Mouse (Mus musculus) lung, embryonic 15.5 days (tissue): ENCODE results near the gene Atp1a1. TPM values are rescaled to one million over a fixed set of nuclear protein-coding genes. Genes with fewer than 3 reads are reported as not detected.

Source experiments
- ATAC-seq: fragments of 200-750 bp; cut with Nextera tagmentation; 2 replicates; pipeline ENCODE4 v1.8.0; 2017; ENCODE audit warnings: moderate number of reproducible peaks, borderline replicate concordance; ENCODE audit not compliant: low FRiP score, low TSS enrichment; ENCODE audit errors: extremely low read depth
- H3K27ac ChIP-seq: fragments of 300-500 bp; sonication (generic); 2 replicates; pipeline ENCODE4 v1.5.1; 2015; ENCODE audit warnings: moderate library complexity, mild to moderate bottlenecking, inconsistent platforms
- H3K27me3 ChIP-seq: fragments of 300-500 bp; sonication (generic); 2 replicates; pipeline ENCODE4 v1.6.1; 2015; ENCODE audit warnings: inconsistent platforms
- H3K36me3 ChIP-seq: fragments of 300-500 bp; sonication (generic); 2 replicates; pipeline ENCODE4 v1.6.1; 2015; ENCODE audit warnings: inconsistent platforms
- H3K4me1 ChIP-seq: fragments of 300-500 bp; sonication (generic); 2 replicates; pipeline ENCODE4 v1.6.1; 2015; ENCODE audit warnings: inconsistent platforms
- H3K4me2 ChIP-seq: fragments of 300-500 bp; sonication (generic); 2 replicates; pipeline ENCODE4 v1.6.1; 2015; ENCODE audit warnings: inconsistent platforms, mild to moderate bottlenecking, moderate library complexity
- H3K4me3 ChIP-seq: fragments of 300-500 bp; sonication (generic); 2 replicates; pipeline ENCODE4 v1.5.1; 2015; ENCODE audit warnings: mild to moderate bottlenecking, inconsistent platforms
- H3K9ac ChIP-seq: fragments of 300-500 bp; sonication (generic); 2 replicates; pipeline ENCODE4 v1.6.1; 2015; ENCODE audit warnings: inconsistent platforms
- H3K9me3 ChIP-seq: fragments of 300-500 bp; sonication (generic); 2 replicates; pipeline ENCODE4 v1.6.1; 2016; ENCODE audit warnings: inconsistent platforms
- WGBS: fragments of 180-500 bp; shearing (Covaris S2); methylation state at CpG from one replicate; pipeline ENCODE4 v1.1.7; 2015; 5-methylcytosine and 5-hydroxymethylcytosine counted together
- polyA plus RNA-seq: library from polyadenylated mRNA; unstranded; fragments of >200 nt; fragmentation: Nextera tagmentation; extraction: Ambion mirVana; gene quantifications from 2 replicates; pipeline ENCODE4 v1.2.1, GENCODE M21; 2015

Gene Atp1a1
- polyA plus RNA-seq, 1 experiment from 2014 or later: 117 TPM

GRCm38 (mm10) chr3:101577361-101577760, 27.1 kb downstream of the Atp1a1 start:
- no peak for ATAC-seq
- no peaks in the 10 kb centered on the region for H3K4me1 ChIP-seq
- no peak overlapping the region for H3K27ac ChIP-seq
- peaks cover 71% of the 10 kb centered on the region for H3K36me3 ChIP-seq
- no peak overlapping the region for H3K4me2 ChIP-seq
- H3K9me3 ChIP-seq: no peaks in the 10 kb centered on the region
- H3K9ac ChIP-seq: no peak overlapping the region
- 59% methylated on average over 5 of the region's 5 CpGs for WGBS
- H3K27me3 ChIP-seq: no peaks in the 10 kb centered on the region
- no peak overlapping the region for H3K4me3 ChIP-seq

- Histone ChIP-seq H3K36me3 (peaks cover 54% of the 10 kb centered on the region), H3K4me3 (no peak overlapping the region), H3K27me3 (no peaks in the 10 kb centered on the region), H3K9me3 (no peaks in the 10 kb centered on the region), H3K4me1 (no peaks in the 10 kb centered on the region), H3K9ac (no peak overlapping the region), H3K4me2 (no peak overlapping the region), H3K27ac (no peak overlapping the region)
- no peak for ATAC-seq
- 61% methylated on average over 9 of the region's 9 CpGs for WGBS
These were observed 28.9 kb downstream of the Atp1a1 start for GRCm38 (mm10) chr3:101575527-101576085.

- Histone ChIP-seq H3K4me3 (no peak overlapping the region), H3K9me3 (no peaks in the 10 kb centered on the region), H3K9ac (no peak overlapping the region), H3K4me2 (no peak overlapping the region), H3K27ac (no peak overlapping the region), H3K27me3 (no peaks in the 10 kb centered on the region), H3K36me3 (peaks cover 44% of the 10 kb centered on the region), H3K4me1 (no peaks in the 10 kb centered on the region)
- WGBS: 86% methylated on average over 3 of the region's 3 CpGs
- no peak for ATAC-seq
These were observed 29.9 kb downstream of the Atp1a1 start for GRCm38 (mm10) chr3:101574463-101575193.

- Histone ChIP-seq H3K9me3 (no peaks in the 10 kb centered on the region), H3K9ac (no peak overlapping the region), H3K27me3 (no peaks in the 10 kb centered on the region), H3K4me2 (no peak overlapping the region), H3K36me3 (peaks cover 28% of the 10 kb centered on the region), H3K27ac (no peak overlapping the region), H3K4me1 (no peaks in the 10 kb centered on the region), H3K4me3 (no peak overlapping the region)
- ATAC-seq: no peak
- 64% methylated on average over 5 of the region's 5 CpGs for whole genome bisulfite sequencing
These were observed 31.5 kb downstream of the Atp1a1 start for GRCm38 (mm10) chr3:101572991-101573390.

GRCm38 (mm10) chr3:101572174-101572626, 32.3 kb downstream of the Atp1a1 start:
- no peaks in the 10 kb centered on the region for H3K4me1 ChIP-seq
- H3K4me2 ChIP-seq: no peak overlapping the region
- no peaks in the 10 kb centered on the region for H3K27me3 ChIP-seq
- H3K4me3 ChIP-seq: no peak overlapping the region
- WGBS: 38% methylated on average over 7 of the region's 7 CpGs
- no peaks in the 10 kb centered on the region for H3K9me3 ChIP-seq
- peaks cover 20% of the 10 kb centered on the region for H3K36me3 ChIP-seq
- H3K27ac ChIP-seq: no peak overlapping the region
- no peak overlapping the region for H3K9ac ChIP-seq
- ATAC-seq: no peak

- H3K4me1 ChIP-seq: no peaks in the 10 kb centered on the region
- H3K4me2 ChIP-seq: no peak overlapping the region
- no peaks in the 10 kb centered on the region for H3K9me3 ChIP-seq
- no peak overlapping the region for H3K9ac ChIP-seq
- H3K27ac ChIP-seq: no peak overlapping the region
- ATAC-seq: no peak
- H3K4me3 ChIP-seq: no peak overlapping the region
- no peaks in the 10 kb centered on the region for H3K27me3 ChIP-seq
- peaks cover 14% of the 10 kb centered on the region for H3K36me3 ChIP-seq
- 60% methylated on average over 8 of the region's 8 CpGs for WGBS
These were observed 32.9 kb downstream of the Atp1a1 start for GRCm38 (mm10) chr3:101571515-101572130.

GRCm38 (mm10) chr3:101570747-101571514, 33.6 kb downstream of the Atp1a1 start:
- H3K9me3 ChIP-seq: no peaks in the 10 kb centered on the region
- no peak overlapping the region for H3K27ac ChIP-seq
- 77% methylated on average over 6 of the region's 6 CpGs for WGBS
- ATAC-seq: no peak
- no peaks in the 10 kb centered on the region for H3K4me1 ChIP-seq
- H3K4me3 ChIP-seq: no peak overlapping the region
- peaks cover 9% of the 10 kb centered on the region for H3K36me3 ChIP-seq
- no peak overlapping the region for H3K4me2 ChIP-seq
- no peak overlapping the region for H3K9ac ChIP-seq
- no peaks in the 10 kb centered on the region for H3K27me3 ChIP-seq

GRCm38 (mm10) chr3:101570246-101570645, 34.2 kb downstream of the Atp1a1 start:
- peaks cover 2% of the 10 kb centered on the region; the same call in 1 of the 2 replicates for H3K36me3 ChIP-seq
- H3K9ac ChIP-seq: no peak overlapping the region
- H3K4me2 ChIP-seq: no peak overlapping the region
- ATAC-seq: no peak
- 80% methylated on average over 3 of the region's 3 CpGs for WGBS
- no peak overlapping the region for H3K4me3 ChIP-seq
- H3K4me1 ChIP-seq: no peaks in the 10 kb centered on the region
- H3K27me3 ChIP-seq: no peaks in the 10 kb centered on the region
- H3K27ac ChIP-seq: no peak overlapping the region
- H3K9me3 ChIP-seq: no peaks in the 10 kb centered on the region

GRCm38 (mm10) chr3:101568627-101569026, 35.9 kb downstream of the Atp1a1 start:
- Histone ChIP-seq H3K9me3 (no peaks in the 10 kb centered on the region), H3K4me1 (no peaks in the 10 kb centered on the region), H3K4me3 (no peak overlapping the region), H3K27me3 (no peaks in the 10 kb centered on the region), H3K36me3 (no peaks in the 10 kb centered on the region), H3K9ac (no peak overlapping the region), H3K27ac (no peak overlapping the region), H3K4me2 (no peak overlapping the region)
- 67% methylated on average over 4 of the region's 4 CpGs for WGBS
- ATAC-seq: 0 out of 2 replicates have a peak, but pooled peaks have one; percentile 29

GRCm38 (mm10) chr3:101564011-101564410, 40.5 kb downstream of the Atp1a1 start:
- WGBS: 90% methylated on average over 2 of the region's 2 CpGs
- Histone ChIP-seq H3K36me3 (no peaks in the 10 kb centered on the region), H3K4me1 (peaks cover 25% of the 10 kb centered on the region), H3K27me3 (no peaks in the 10 kb centered on the region), H3K9ac (no peak overlapping the region), H3K4me3 (no peak overlapping the region), H3K4me2 (no peak overlapping the region), H3K9me3 (no peaks in the 10 kb centered on the region), H3K27ac (no peak overlapping the region)
- ATAC-seq: no peak

GRCm38 (mm10) chr3:101562510-101563209, 41.8 kb downstream of the Atp1a1 start:
- Histone ChIP-seq H3K9ac (no peak overlapping the region), H3K36me3 (no peaks in the 10 kb centered on the region), H3K9me3 (no peaks in the 10 kb centered on the region), H3K4me1 (peaks cover 30% of the 10 kb centered on the region), H3K4me2 (no peak overlapping the region), H3K27me3 (no peaks in the 10 kb centered on the region), H3K4me3 (no peak overlapping the region), H3K27ac (0 out of 2 replicates have a peak overlapping the region, but pooled peaks have one; percentile 12)
- no peak for ATAC-seq
- 38% methylated on average over 10 of the region's 10 CpGs for WGBS
